Mouse (Mus musculus) small intestine, adult 2 months (tissue): ENCODE measurements around the gene Fzr1. TPM values are rescaled to one million over a fixed set of nuclear protein-coding genes. Genes with fewer than 3 reads are reported as not detected.

Experiments used
- H3K27ac ChIP-seq: fragments of 200-500 bp; 2 replicates; pipeline ENCODE4 v1.5.1; 2012; ENCODE audit warnings: low read depth, low read length, control low read depth, inconsistent platforms; ENCODE audit not compliant: insufficient read depth
- H3K27me3 ChIP-seq: fragments of 200-500 bp; 2 replicates; pipeline ENCODE4 v1.6.1; 2012; ENCODE audit warnings: mild to moderate bottlenecking, moderate library complexity, low read length, inconsistent platforms; ENCODE audit not compliant: control insufficient read depth, insufficient read depth
- H3K36me3 ChIP-seq: fragments of 200-500 bp; 2 replicates; pipeline ENCODE4 v1.6.1; 2012; ENCODE audit warnings: mild to moderate bottlenecking, low read length, control low read depth, inconsistent platforms; ENCODE audit not compliant: control insufficient read depth, insufficient read depth
- H3K4me1 ChIP-seq: fragments of 200-500 bp; 2 replicates; pipeline ENCODE4 v1.6.1; 2012; ENCODE audit warnings: low read length, inconsistent platforms, mixed read lengths; ENCODE audit not compliant: control insufficient read depth, insufficient read depth, insufficient read length
- H3K4me3 ChIP-seq: fragments of 200-500 bp; 2 replicates; pipeline ENCODE4 v1.5.1; 2012; ENCODE audit warnings: low read depth, mild to moderate bottlenecking, control low read depth, inconsistent platforms, low read length, moderate library complexity
- CTCF ChIP-seq: fragments of 200-500 bp; IDR thresholded peaks from 2 replicates; pipeline ENCODE4 v1.5.1; 2012; ENCODE audit warnings: low read depth, mild to moderate bottlenecking, control low read depth, inconsistent platforms, low read length, moderate library complexity, mixed read lengths; ENCODE audit not compliant: insufficient replicate concordance, insufficient read length; ENCODE audit errors: extremely low read depth
- POLR2A ChIP-seq: fragments of 200-500 bp; IDR thresholded peaks from 2 replicates; pipeline ENCODE4 v1.6.1; 2012; ENCODE audit warnings: low read depth, mild to moderate bottlenecking, control low read depth, inconsistent platforms, low read length, moderate library complexity
- WGBS: fragments of 180-500 bp; shearing (Covaris S2); methylation state at CpG from one replicate; pipeline ENCODE4 v1.1.7; 2018; 5-methylcytosine and 5-hydroxymethylcytosine counted together
- polyA plus RNA-seq: library from polyadenylated mRNA; depleted of rRNA; stranded (reverse); fragments of >200 nt; gene quantifications from 2 replicates; pipeline ENCODE4 v1.2.3, GENCODE M21; 2012

The Fzr1 gene
- polyA plus RNA-seq, 1 experiment: 132 TPM

DNA sequence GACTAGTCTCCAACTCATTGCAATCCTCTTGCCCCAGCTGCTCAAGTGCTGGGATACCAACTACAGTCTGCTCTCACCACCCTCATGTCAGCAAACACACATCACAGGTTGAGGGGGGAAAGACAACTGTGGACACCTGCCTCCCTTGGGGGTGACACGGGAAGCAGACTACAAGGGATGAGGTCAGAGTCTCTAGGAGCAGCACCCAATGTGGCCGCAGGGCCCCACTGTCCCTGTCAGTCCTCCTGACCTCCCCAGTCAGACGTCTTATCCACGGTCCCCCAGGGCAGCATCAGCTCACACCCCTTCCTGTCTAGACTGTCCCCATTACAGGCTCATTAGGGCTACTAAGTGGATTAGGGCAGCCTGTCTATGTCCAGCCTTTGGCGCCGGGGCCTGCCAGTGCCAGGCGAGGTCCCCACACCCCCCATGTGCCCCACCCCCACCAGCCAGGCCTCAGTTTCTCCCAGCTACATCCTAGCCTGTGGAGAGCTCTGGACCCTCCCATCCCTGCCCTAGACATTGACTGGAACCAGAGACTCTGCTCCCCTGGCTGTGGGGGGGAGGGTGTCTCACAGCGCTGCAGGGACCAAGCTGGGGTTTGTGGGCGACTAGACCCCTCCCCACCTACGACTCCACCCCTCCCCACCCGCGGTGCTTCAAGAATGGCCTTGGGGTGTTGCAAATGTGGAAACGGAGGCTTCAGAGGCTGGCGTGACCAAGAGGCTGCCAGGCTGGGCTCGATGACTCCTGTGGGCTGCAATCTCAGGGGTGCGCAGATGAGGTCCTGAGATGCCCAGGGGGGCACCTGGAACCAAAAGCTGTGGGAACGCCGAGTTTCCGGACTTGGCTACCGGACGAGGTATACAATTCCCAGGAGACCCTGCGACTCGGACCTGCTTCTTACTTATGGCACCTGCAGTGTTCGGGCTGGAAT lies 28.5 kb upstream of the Fzr1 start:
- 77% methylated on average over 24 of the region's 24 CpGs for WGBS

DNA sequence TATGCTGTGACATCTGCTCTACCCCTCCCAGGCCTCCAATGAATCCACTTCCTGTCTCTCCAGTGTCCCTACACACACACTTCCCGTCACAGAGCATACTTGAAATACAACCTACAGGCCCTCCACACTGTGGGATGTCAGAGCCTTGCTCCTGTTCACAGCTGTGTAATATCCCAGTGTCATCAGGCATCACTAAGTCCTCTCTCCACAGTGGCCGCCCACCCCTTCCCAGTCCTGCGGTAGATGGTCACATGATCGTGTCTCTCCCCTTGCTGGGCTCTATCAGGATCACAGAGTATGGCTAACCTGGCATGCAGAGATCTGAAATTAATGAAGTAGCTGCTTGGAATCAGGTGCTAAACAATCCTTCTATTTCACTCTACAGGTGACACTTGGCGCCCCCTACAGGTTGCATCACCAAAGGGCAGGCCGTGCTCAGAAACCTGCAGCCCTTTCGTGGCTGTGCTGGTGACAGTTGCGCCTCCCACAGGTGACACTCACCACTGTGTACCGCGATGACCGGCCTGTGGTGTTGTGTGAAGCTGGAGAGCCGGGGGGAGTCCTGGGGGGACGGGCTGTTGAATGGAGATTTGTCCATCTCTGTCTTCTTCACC lies 27.4 kb upstream of the Fzr1 start:
- Histone ChIP-seq H3K4me1 (peaks cover 47% of the 10 kb centered on the region), H3K4me3 (no peak overlapping the region), H3K27ac (no peak overlapping the region), H3K36me3 (peaks cover 7% of the 10 kb centered on the region; the same call in 1 of the 2 replicates), H3K27me3 (no peaks in the 10 kb centered on the region)
- peak; percentile 74; the same call in 1 of the 2 replicates for TF ChIP-seq CTCF
- no peak for TF ChIP-seq POLR2A
- WGBS: 56% methylated on average over 13 of the region's 13 CpGs

More for the DNA sequence above, 28.5 kb upstream of the Fzr1 start:
- Histone ChIP-seq H3K36me3 (peaks cover 7% of the 10 kb centered on the region; the same call in 1 of the 2 replicates), H3K4me3 (peak overlapping the region; percentile 46), H3K27me3 (no peaks in the 10 kb centered on the region), H3K27ac (no peak overlapping the region), H3K4me1 (peaks cover 54% of the 10 kb centered on the region)
- TF ChIP-seq CTCF (no peak), POLR2A (no peak)

DNA sequence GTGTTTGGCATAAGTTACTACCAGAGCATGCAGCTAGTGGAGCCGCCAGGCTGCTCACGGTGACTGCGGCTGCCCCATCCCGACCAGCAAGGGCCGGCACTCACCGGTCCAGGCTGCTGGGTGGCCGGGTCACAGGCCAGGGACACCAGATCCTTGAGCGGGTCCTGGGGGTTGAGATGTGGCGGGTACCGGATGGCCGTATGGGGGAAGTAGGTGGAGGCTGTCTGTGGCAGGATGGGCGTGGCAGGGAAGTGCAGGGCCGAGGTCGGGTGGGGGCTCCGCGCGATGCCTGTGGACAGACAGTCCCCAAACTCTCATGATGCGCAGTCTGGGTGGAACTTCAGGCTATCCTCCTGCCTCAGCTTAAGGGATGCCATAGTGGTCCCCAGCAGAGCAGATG lies 26.4 kb upstream of the Fzr1 start:
- peaks cover 39% of the 10 kb centered on the region for H3K4me1 ChIP-seq
- no peak for TF ChIP-seq CTCF
- no peak for TF ChIP-seq POLR2A

DNA sequence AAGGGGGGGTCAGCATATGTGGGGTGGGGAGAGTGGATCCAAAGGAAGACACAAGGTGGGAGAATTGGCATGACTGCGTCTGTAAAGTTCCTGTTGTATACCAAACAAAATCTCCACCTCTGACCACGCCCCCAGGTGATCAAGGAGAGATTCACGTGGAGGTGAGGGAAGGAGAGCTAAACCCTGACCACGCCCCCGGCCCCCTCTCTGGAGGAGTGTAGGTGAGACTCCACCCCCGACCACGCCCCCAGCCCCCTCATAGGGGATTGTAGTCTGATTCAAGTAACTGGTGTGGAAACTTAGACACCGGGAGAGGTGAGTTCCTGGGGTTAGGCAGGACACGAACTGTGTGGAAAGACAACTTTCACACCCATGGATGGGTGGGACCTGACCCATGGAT lies 25.8 kb upstream of the Fzr1 start:
- TF ChIP-seq POLR2A (no peak), CTCF (no peak)
- H3K4me3 ChIP-seq: no peak overlapping the region
- H3K36me3 ChIP-seq: peaks cover 12% of the 10 kb centered on the region
- peaks cover 35% of the 10 kb centered on the region for H3K4me1 ChIP-seq
- 51% methylated on average over 9 of the region's 9 CpGs for WGBS
- H3K27me3 ChIP-seq: no peaks in the 10 kb centered on the region
- no peak overlapping the region for H3K27ac ChIP-seq

More for the DNA sequence above, 26.4 kb upstream of the Fzr1 start:
- Histone ChIP-seq H3K4me3 (no peak overlapping the region), H3K27me3 (no peaks in the 10 kb centered on the region), H3K36me3 (peaks cover 12% of the 10 kb centered on the region), H3K27ac (no peak overlapping the region)
- 68% methylated on average over 18 of the region's 18 CpGs for WGBS

DNA sequence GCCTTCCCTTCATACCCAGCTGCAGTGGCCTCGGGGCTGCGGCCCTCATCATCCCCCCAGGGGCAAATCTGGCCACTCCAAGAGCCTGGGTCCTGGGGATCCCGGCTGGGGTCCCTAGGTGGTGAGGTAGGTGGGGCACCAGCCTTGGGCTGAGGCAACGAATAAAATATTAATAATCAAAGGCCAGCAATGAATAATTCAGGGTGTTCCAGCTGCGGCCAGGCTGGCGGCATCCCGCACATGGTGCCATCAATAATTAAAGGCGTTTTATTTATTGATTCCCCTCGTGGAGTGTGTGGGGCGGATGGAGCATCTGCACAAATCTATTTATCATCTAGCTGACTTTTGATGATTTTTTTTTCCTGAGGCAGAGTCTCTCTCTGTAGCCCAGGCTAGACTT lies 25.2 kb upstream of the Fzr1 start:
- peaks cover 29% of the 10 kb centered on the region for H3K4me1 ChIP-seq
- H3K4me3 ChIP-seq: no peak overlapping the region
- H3K27ac ChIP-seq: no peak overlapping the region
- no peak for TF ChIP-seq CTCF
- TF ChIP-seq POLR2A: no peak
- WGBS: 83% methylated on average over 10 of the region's 10 CpGs
- peaks cover 12% of the 10 kb centered on the region for H3K36me3 ChIP-seq
- H3K27me3 ChIP-seq: no peaks in the 10 kb centered on the region

DNA sequence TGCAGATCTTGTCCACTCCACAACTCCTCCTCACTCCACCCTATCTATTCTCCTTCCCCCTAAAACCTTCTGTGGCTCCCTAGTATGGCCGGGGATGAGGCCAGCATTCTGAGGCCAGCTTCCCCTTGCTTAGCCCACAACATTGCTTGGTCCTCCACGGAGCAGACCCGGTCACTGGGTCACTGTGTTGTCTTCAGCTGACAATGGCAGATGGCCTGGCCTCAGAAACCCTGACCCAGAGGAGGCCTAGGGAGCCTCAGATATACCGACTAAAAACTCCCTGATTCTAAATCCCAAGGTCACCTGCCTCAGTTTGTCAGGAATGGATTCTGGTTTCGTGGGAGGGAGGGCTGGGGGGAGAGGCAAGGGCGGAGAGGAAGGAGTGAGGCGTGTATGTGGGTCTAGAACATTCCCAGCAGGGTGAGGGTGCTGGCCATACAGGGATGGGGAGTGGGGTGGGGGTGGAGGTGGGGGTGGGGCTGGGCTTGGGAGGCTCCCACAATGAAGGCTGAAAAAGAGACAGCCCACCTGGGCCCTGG lies 24.0 kb upstream of the Fzr1 start:
- Histone ChIP-seq H3K36me3 (peaks cover 12% of the 10 kb centered on the region), H3K4me1 (peaks cover 20% of the 10 kb centered on the region), H3K4me3 (no peak overlapping the region), H3K27ac (no peak overlapping the region), H3K27me3 (no peaks in the 10 kb centered on the region)
- 72% methylated on average over 7 of the region's 7 CpGs for WGBS
- TF ChIP-seq CTCF (no peak), POLR2A (no peak)
